Mouse (Mus musculus): ENCODE measurements around the gene Olfr1219. TPM values are rescaled to one million over a fixed set of nuclear protein-coding genes. Genes with fewer than 3 reads are reported as not detected.

Gene Olfr1219
- total RNA-seq (2014; rRNA removed; ENCODE audit: low replicate concordance) = not detected in 2 replicates
- polyA plus RNA-seq (2015; fragmentation: Nextera tagmentation; extraction: Ambion mirVana) = not detected in 2 replicates

DNA sequence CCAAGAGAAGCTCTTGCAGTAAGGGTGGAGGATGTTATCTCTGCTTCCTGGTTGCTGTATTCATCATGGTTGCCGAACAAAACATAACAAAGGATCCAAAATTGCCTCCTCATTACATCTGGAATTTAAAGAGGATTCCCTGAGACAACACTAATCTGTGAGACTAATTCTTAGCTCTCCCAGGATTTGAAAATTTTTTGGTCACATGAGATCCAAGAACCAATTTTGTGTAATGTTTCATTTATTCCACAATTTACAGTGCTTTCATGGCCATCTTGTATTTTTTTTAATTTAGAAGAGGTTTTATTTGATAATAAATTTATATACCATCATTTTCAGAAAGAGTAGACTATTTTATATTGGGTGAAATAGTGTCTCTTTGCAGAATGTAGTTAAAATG is at the start of gene Olfr1219:
Gene Olfr1219, minus strand, starts transcription at position 101 of the 400 bp plus-strand sequence.
- WGBS = 39% methylated on average over 1 of the region's 1 CpGs
- H3K4me3 ChIP-seq (ENCODE audit: low read depth, low read length) = no peak within 1 kb of the TSS
- TF ChIP-seq CTCF (IDR thresholded peaks at IDR 0.05; ENCODE audit: low read depth) (no peak), EP300 (IDR thresholded peaks at IDR 0.05; ENCODE audit: low read depth) (no peak)
- H3K36me3 ChIP-seq (replicated peaks; ENCODE audit: control insufficient read depth, insufficient read depth, low read length) = no peaks in the 10 kb centered on the region
- DNase-seq (ENCODE audit: low spot score) (no peak), ATAC-seq (ENCODE audit: insufficient read depth, low read depth) (no peak)
- no peak within 1 kb of the TSS for H3K4me2 ChIP-seq (ENCODE audit: low read depth, low read length)
- H3K4me1 ChIP-seq (ENCODE audit: control insufficient read depth, insufficient read depth) = no peaks in the 10 kb centered on the region
- H3K27me3 ChIP-seq (ENCODE audit: control insufficient read depth, insufficient read depth, low read length) = no peaks in the 10 kb centered on the region
- H3K9ac ChIP-seq (replicated peaks; ENCODE audit: low read depth, low read length) = no peak within 1 kb of the TSS
- no peak within 1 kb of the TSS for H3K27ac ChIP-seq (ENCODE audit: low read depth)
- no peaks in the 10 kb centered on the region for H3K9me3 ChIP-seq (replicated peaks; ENCODE audit: control insufficient read depth, low read length)

DNA sequence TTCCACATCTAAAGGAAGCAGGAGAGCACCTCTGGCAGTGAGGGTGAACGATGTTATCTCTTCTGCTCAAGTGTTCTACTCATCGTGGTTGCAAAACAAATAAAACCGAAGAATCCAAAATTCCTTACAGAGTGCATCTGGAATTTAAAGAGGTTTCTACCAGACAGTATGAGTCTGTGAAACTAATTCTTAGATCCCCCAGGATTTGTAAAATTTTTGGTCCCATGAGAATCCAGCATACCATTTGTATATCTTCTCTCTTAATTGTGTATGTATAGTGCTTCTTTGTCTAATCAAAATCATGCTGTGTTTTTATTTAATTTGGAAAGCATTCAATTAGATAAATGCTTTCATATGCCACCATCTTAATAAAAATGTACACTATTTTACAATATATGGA is 49.6 kb upstream of the Olfr1219 start, which contains the start of gene Olfr1222:
Gene Olfr1222, minus strand, starts transcription at position 101 of the 400 bp plus-strand sequence.
- H3K27me3 ChIP-seq (ENCODE audit: control insufficient read depth, insufficient read depth, low read length) = no peaks in the 10 kb centered on the region
- no peak for TF ChIP-seq CTCF (IDR thresholded peaks at IDR 0.05; ENCODE audit: low read depth)
- TF ChIP-seq EP300 (IDR thresholded peaks at IDR 0.05; ENCODE audit: low read depth) = no peak
- 19% methylated on average over 3 of the region's 3 CpGs for WGBS
- H3K36me3 ChIP-seq (replicated peaks; ENCODE audit: control insufficient read depth, insufficient read depth, low read length) = no peaks in the 10 kb centered on the region
- no peak within 1 kb of the TSS for H3K9ac ChIP-seq (replicated peaks; ENCODE audit: low read depth, low read length)
- no peak for ATAC-seq (ENCODE audit: insufficient read depth, low read depth)
- H3K9me3 ChIP-seq (replicated peaks; ENCODE audit: control insufficient read depth, low read length) = no peaks in the 10 kb centered on the region
- no peak within 1 kb of the TSS for H3K27ac ChIP-seq (ENCODE audit: low read depth)
- H3K4me1 ChIP-seq (ENCODE audit: control insufficient read depth, insufficient read depth) = no peaks in the 10 kb centered on the region
- DNase-seq (ENCODE audit: low spot score) = no peak
- H3K4me3 ChIP-seq (ENCODE audit: low read depth, low read length) = no peak within 1 kb of the TSS
- H3K4me2 ChIP-seq (ENCODE audit: low read depth, low read length) = no peak within 1 kb of the TSS

DNA sequence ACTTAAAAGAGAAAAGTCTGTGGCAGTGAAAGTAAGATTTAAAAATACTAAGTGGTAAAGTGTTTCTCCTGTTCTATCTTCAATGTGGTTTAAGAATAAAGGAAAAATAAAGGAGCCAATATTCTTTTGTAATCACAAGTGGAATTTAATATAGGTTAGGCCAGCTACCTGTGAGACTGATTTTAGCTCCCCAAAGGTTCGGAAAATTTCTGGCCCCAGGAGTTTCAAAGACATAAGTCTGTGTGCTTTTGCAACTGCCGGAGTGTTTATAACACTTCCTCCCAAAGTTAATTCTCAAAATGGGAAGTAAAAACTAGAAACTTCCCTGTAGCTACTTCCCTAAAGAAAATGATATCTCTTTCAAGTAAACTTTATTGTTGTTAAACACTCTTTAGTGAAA is 33.9 kb upstream of the Olfr1219 start, which contains the start of gene Olfr1221:
Gene Olfr1221, minus strand, starts transcription at position 101 of the 400 bp plus-strand sequence.
- no peak within 1 kb of the TSS for H3K27ac ChIP-seq (ENCODE audit: low read depth)
- no peak for ATAC-seq (ENCODE audit: insufficient read depth, low read depth)
- 71% methylated on average over 2 of the region's 2 CpGs for WGBS
- H3K9me3 ChIP-seq (replicated peaks; ENCODE audit: control insufficient read depth, low read length) = no peaks in the 10 kb centered on the region
- H3K4me1 ChIP-seq (ENCODE audit: control insufficient read depth, insufficient read depth) = no peaks in the 10 kb centered on the region
- H3K27me3 ChIP-seq (ENCODE audit: control insufficient read depth, insufficient read depth, low read length) = no peaks in the 10 kb centered on the region
- H3K9ac ChIP-seq (replicated peaks; ENCODE audit: low read depth, low read length) = no peak within 1 kb of the TSS
- no peaks in the 10 kb centered on the region for H3K36me3 ChIP-seq (replicated peaks; ENCODE audit: control insufficient read depth, insufficient read depth, low read length)
- no peak for DNase-seq (ENCODE audit: low spot score)
- H3K4me2 ChIP-seq (ENCODE audit: low read depth, low read length) = no peak within 1 kb of the TSS
- TF ChIP-seq EP300 (IDR thresholded peaks at IDR 0.05; ENCODE audit: low read depth) (no peak), CTCF (IDR thresholded peaks at IDR 0.05; ENCODE audit: low read depth) (no peak)
- no peak within 1 kb of the TSS for H3K4me3 ChIP-seq (ENCODE audit: low read depth, low read length)

GRCm38 (mm10) chr2:89106735-89107134 is 23.4 kb upstream of the Olfr1219 start, which contains the start of gene Olfr1220:
TSS of gene Olfr1220 (minus strand) at chr2:89106835.
- DNase-seq (ENCODE audit: low spot score) (no peak), ATAC-seq (ENCODE audit: insufficient read depth, low read depth) (no peak)
- 62% methylated on average over 3 of the region's 3 CpGs for WGBS
- TF ChIP-seq EP300 (IDR thresholded peaks at IDR 0.05; ENCODE audit: low read depth) = no peak
- H3K36me3 ChIP-seq (replicated peaks; ENCODE audit: control insufficient read depth, insufficient read depth, low read length) = no peaks in the 10 kb centered on the region
- H3K27ac ChIP-seq (ENCODE audit: low read depth) = no peak within 1 kb of the TSS
- H3K4me2 ChIP-seq (ENCODE audit: low read depth, low read length) = no peak within 1 kb of the TSS
- H3K9me3 ChIP-seq (replicated peaks; ENCODE audit: control insufficient read depth, low read length) = no peaks in the 10 kb centered on the region
- no peaks in the 10 kb centered on the region for H3K27me3 ChIP-seq (ENCODE audit: control insufficient read depth, insufficient read depth, low read length)
- no peak within 1 kb of the TSS for H3K4me3 ChIP-seq (ENCODE audit: low read depth, low read length)
- no peak within 1 kb of the TSS for H3K9ac ChIP-seq (replicated peaks; ENCODE audit: low read depth, low read length)
- no peaks in the 10 kb centered on the region for H3K4me1 ChIP-seq (ENCODE audit: control insufficient read depth, insufficient read depth)

DNA sequence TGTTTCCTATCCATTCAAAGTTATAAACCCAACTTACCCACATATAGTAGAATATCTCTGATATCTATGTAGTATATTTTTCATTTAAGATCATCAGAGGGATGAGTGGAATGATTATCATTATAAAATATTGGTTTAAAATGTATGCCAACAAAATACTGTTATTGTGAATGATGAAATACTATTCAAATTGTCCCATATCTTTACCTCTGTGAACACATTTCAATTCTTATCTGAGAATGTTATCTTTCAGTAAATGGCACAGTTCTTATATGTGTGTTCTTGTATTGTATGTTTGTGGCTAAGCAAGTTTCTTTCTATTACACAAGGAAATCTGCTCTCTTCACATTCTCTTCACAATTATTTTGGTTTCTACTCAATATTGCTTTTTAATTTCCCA is 22.3 kb upstream of the Olfr1219 start:
- H3K4me1 ChIP-seq (ENCODE audit: control insufficient read depth, insufficient read depth) = no peaks in the 10 kb centered on the region
- no peak overlapping the region for H3K9ac ChIP-seq (replicated peaks; ENCODE audit: low read depth, low read length)
- TF ChIP-seq EP300 (IDR thresholded peaks at IDR 0.05; ENCODE audit: low read depth) = no peak
- no peak for TF ChIP-seq CTCF (IDR thresholded peaks at IDR 0.05; ENCODE audit: low read depth)
- H3K4me3 ChIP-seq (ENCODE audit: low read depth, low read length) = no peak overlapping the region
- H3K27me3 ChIP-seq (ENCODE audit: control insufficient read depth, insufficient read depth, low read length) = no peaks in the 10 kb centered on the region
- no peak overlapping the region for H3K27ac ChIP-seq (ENCODE audit: low read depth)
- no peak for DNase-seq (ENCODE audit: low spot score)
- H3K36me3 ChIP-seq (replicated peaks; ENCODE audit: control insufficient read depth, insufficient read depth, low read length) = no peaks in the 10 kb centered on the region
- no peaks in the 10 kb centered on the region for H3K9me3 ChIP-seq (replicated peaks; ENCODE audit: control insufficient read depth, low read length)
- no peak for ATAC-seq (ENCODE audit: insufficient read depth, low read depth)
- no peak overlapping the region for H3K4me2 ChIP-seq (ENCODE audit: low read depth, low read length)

DNA sequence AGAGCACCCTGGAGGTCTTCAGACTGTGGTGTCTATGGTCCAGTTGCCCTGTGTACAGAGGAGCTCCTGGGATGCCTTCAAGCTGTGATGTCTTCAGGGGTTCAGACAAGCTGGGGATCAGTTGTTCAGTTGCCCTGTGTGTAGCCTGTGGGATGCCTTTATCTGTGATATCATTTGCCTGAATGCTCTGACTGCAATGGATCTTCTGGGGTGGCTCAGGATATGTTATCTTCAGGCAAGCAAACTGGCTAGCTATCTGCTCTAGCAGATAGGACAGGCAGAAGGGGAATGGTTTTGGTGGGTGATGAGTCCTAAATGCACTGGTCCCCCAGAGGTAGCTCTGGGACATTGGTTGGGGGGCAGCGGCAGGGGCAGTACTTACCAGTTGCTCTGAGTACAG is 10.5 kb upstream of the Olfr1219 start:
- Histone ChIP-seq H3K4me2 (ENCODE audit: low read depth, low read length) (no peak overlapping the region), H3K4me3 (ENCODE audit: low read depth, low read length) (no peak overlapping the region), H3K9me3 (replicated peaks; ENCODE audit: control insufficient read depth, low read length) (no peaks in the 10 kb centered on the region), H3K36me3 (replicated peaks; ENCODE audit: control insufficient read depth, insufficient read depth, low read length) (no peaks in the 10 kb centered on the region), H3K27ac (ENCODE audit: low read depth) (no peak overlapping the region), H3K4me1 (ENCODE audit: control insufficient read depth, insufficient read depth) (no peaks in the 10 kb centered on the region), H3K9ac (replicated peaks; ENCODE audit: low read depth, low read length) (no peak overlapping the region), H3K27me3 (ENCODE audit: control insufficient read depth, insufficient read depth, low read length) (no peaks in the 10 kb centered on the region)
- TF ChIP-seq CTCF (IDR thresholded peaks at IDR 0.05; ENCODE audit: low read depth) = no peak
- TF ChIP-seq EP300 (IDR thresholded peaks at IDR 0.05; ENCODE audit: low read depth) = no peak
- 100% methylated on average over 1 of the region's 1 CpGs for WGBS
- ATAC-seq (ENCODE audit: insufficient read depth, low read depth) (no peak), DNase-seq (ENCODE audit: low spot score) (no peak)
